Mouse (Mus musculus) ES-E14 (cell line): ENCODE measurements at regions not wholly inside any gene's neighbourhood (a gene's known extent, or its start where the extent isn't known, plus 50 kb on each side); places are given as distances from the start of the nearest gene placed in this dataset.

Source experiments
- DNase-seq: peaks from one replicate; pipeline ENCODE4 v3.0.0-alpha.2; 2013; ENCODE audit warnings: low read depth, low spot score
- H3K27ac ChIP-seq: 2 replicates; pipeline ENCODE4 v1.5.1; 2012; ENCODE audit warnings: low read depth, mild to moderate bottlenecking, low read length, moderate library complexity, mixed read lengths; ENCODE audit not compliant: poor library complexity, insufficient read depth, severe bottlenecking
- H3K36me3 ChIP-seq: 2 replicates; pipeline ENCODE4 v1.6.1; 2012; ENCODE audit warnings: mild to moderate bottlenecking, low read length, moderate library complexity, mixed read lengths; ENCODE audit not compliant: control insufficient read depth, poor library complexity, insufficient read depth, severe bottlenecking
- H3K4me1 ChIP-seq, 2 experiments: fragments of 150-350 bp in 1 of 2; sonication (generic) in 1 of 2; 2 replicates each; pipeline ENCODE4 v1.6.1; 2012; ENCODE audit warnings: low read length in 2 of 2, mild to moderate bottlenecking in 1 of 2, mixed read lengths in 1 of 2; ENCODE audit not compliant: control insufficient read depth in 2 of 2, insufficient read depth in 2 of 2, poor library complexity in 1 of 2
- H3K4me3 ChIP-seq, 2 experiments: fragments of 150-350 bp in 1 of 2; sonication (generic) in 1 of 2; 2 replicates each; pipeline ENCODE4 v1.5.1; 2012; ENCODE audit warnings: low read length in 2 of 2, low read depth in 1 of 2, mild to moderate bottlenecking in 1 of 2, mixed read lengths in 1 of 2; ENCODE audit not compliant: insufficient read depth in 1 of 2, poor library complexity in 1 of 2, severe bottlenecking in 1 of 2
- H3K9ac ChIP-seq: 2 replicates; pipeline ENCODE4 v1.6.1; 2012; ENCODE audit warnings: low read depth, mild to moderate bottlenecking, low read length, mixed read lengths; ENCODE audit not compliant: poor library complexity, insufficient read depth, severe bottlenecking
- H3K9me3 ChIP-seq: fragments of 150-350 bp; sonication (generic); 2 replicates; pipeline ENCODE4 v1.6.1; 2012; ENCODE audit warnings: low read depth, mild to moderate bottlenecking, low read length; ENCODE audit not compliant: control insufficient read depth, insufficient read depth
- CHD2 ChIP-seq: IDR thresholded peaks from 2 replicates; pipeline ENCODE4 v1.6.1; 2014; ENCODE audit warnings: mild to moderate bottlenecking, low read depth, low read length, inconsistent platforms
- HCFC1 ChIP-seq: IDR thresholded peaks from 2 replicates; pipeline ENCODE4 v1.6.1; 2012; ENCODE audit warnings: low read length, inconsistent platforms, borderline replicate concordance; ENCODE audit not compliant: insufficient read depth
- MAFK ChIP-seq: IDR thresholded peaks from 2 replicates; pipeline ENCODE4 v1.6.1; 2014; ENCODE audit warnings: mild to moderate bottlenecking, low read depth, low read length, inconsistent platforms; ENCODE audit not compliant: insufficient read depth
- ZC3H11A ChIP-seq: IDR thresholded peaks from 2 replicates; pipeline ENCODE4 v1.6.1; 2012; ENCODE audit warnings: low read depth, mild to moderate bottlenecking, inconsistent platforms, low read length, borderline replicate concordance
- ZNF384 ChIP-seq: IDR thresholded peaks from 2 replicates; pipeline ENCODE4 v1.6.1; 2012; ENCODE audit warnings: low read depth, low read length, inconsistent platforms
- in situ Hi-C, 2 experiments: fragments of 600-800 bp; cut with MboI; formaldehyde crosslinking; loops; one replicate each; pipeline ENCODE4 v1.15.1; 2025; ENCODE audit warnings: low sequenced_read_pairs in 2 of 2, inconsistent platforms in 1 of 2; ENCODE audit not compliant: unreplicated experiment in 2 of 2

DNA sequence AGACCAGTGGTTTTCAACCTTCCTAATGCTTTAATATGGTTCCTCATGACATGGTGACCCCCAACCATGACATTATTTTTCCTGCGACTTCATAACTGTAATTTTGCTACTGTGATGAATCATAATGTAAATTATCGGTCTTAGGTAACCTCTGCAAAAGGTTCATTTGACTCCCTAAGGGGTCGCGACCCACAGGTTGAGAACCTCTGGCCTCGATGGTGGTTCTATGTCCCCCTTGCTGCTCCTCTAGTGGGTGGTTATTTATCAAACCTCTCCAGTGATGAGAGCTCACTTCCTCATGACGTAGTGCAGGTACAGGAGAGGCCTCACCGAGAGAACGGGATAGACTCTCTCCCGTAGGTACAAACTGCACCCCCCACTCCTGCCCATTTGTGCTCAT, 158.9 kb downstream of the Opa1 start:
- DNase-seq, result no peak
- no peak overlapping the region for H3K9ac ChIP-seq
- in situ Hi-C loops, result no loop called here
- TF ChIP-seq CHD2, result peak; percentile 78
- no peak for TF ChIP-seq MAFK
- no peaks in the 10 kb centered on the region for H3K36me3 ChIP-seq
- no peak overlapping the region for H3K27ac ChIP-seq
- no peaks in the 10 kb centered on the region for H3K9me3 ChIP-seq
- H3K4me1 ChIP-seq, result peaks cover 0 to 12% of the 10 kb centered on the region in 2 experiments; a peak in 2 of 4 replicates
- H3K4me3 ChIP-seq, result no peak overlapping the region

DNA sequence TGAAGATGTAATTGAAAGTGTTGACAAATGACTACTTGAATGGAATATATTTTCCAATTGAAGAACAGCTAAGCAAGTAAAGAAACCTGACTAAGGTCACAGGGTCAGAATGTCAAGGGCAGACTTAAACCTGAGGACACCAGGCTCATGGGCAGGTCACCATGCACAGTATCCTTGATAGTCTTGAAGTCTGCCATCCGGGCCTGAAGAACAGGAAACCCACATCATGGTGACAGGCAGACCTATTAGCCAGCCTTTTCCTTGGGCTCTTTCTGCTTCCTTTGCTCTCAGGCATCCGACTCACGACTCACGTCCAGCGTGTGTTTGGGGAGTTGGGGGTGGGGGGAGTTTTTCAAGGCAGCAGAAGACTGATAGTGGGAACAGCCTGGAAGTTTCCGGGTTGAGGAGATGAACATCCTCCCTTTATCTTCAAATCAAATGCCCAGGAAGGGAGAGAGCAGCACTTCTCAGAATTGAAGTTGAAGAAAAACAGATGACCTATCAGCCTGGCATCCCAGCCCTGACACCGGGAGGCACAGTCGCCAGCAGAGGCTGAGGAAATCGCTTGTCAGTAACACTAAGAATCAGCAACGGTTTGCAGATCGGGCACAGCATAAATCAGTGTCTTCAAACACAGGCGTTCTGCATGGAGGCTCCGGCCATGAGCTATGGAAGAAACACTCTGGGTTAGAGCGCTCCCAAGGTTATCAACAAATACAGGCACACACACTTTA, 163.5 kb downstream of the Opa1 start:
- Histone ChIP-seq H3K9ac (no peak overlapping the region), H3K4me1 (peaks cover 0 to 2% of the 10 kb centered on the region in 2 experiments; a peak in 1 of 4 replicates), H3K4me3 (no peak overlapping the region), H3K36me3 (no peaks in the 10 kb centered on the region), H3K27ac (no peak overlapping the region), H3K9me3 (no peaks in the 10 kb centered on the region)
- TF ChIP-seq HCFC1 (no peak), MAFK (no peak), ZC3H11A (no peak), ZNF384 (no peak), CHD2 (no peak)
- no peak for DNase-seq
- in situ Hi-C loops, result no loop called here

DNA sequence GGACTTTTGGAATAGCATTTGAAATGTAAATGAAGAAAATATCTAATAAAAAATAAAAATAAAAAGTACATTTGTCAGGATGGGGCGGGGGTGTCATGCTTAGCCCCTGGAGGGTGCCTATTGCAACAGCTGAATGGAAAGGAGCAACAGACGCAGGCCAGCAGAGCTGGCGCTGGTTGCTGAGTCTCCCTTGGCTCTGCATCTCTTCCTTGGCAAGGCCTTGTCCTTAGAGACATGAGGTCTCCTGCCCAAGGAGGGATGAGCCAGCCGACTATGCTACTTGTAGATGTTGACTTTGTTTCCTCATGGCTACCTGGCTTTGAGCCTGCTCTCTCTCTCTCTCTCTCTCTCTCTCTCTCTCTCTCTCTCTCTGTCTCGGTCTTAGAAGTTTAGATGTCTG, 166.4 kb downstream of the Opa1 start:
- Histone ChIP-seq H3K36me3 (no peaks in the 10 kb centered on the region), H3K9ac (no peak overlapping the region), H3K4me3 (no peak overlapping the region), H3K27ac (no peak overlapping the region), H3K9me3 (no peaks in the 10 kb centered on the region), H3K4me1 (peaks cover 0 to 2% of the 10 kb centered on the region in 2 experiments; a peak in 1 of 4 replicates)
- DNase-seq, result no peak
- in situ Hi-C loops, result no loop called here
- TF ChIP-seq MAFK, result no peak
- TF ChIP-seq ZC3H11A, result no peak
- TF ChIP-seq CHD2, result no peak
- TF ChIP-seq HCFC1, result no peak
- no peak for TF ChIP-seq ZNF384

DNA sequence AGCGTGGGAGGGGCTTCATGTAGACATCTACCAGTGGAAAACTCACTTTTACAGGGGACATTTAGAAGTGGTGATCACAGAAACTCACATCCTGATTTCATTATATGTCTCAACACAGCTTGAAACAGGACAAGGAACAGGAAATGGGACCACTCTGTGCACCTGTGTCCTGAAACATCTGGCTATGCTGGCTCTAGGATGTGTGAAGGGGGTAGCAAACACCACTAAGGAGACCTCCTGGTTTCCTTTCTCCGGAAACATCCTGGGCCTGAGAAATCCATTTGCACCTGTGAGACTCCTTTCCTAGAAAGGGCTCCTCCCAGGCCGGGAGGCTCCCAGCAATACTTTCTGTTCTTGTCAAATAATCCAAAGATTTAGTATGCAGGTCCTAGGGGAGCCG, 167.1 kb downstream of the Opa1 start:
- no peak for DNase-seq
- no peak for TF ChIP-seq CHD2
- TF ChIP-seq HCFC1, result no peak
- no peak for TF ChIP-seq ZNF384
- TF ChIP-seq ZC3H11A, result no peak
- TF ChIP-seq MAFK, result no peak
- no peaks in the 10 kb centered on the region for H3K36me3 ChIP-seq
- H3K9me3 ChIP-seq, result no peaks in the 10 kb centered on the region
- H3K27ac ChIP-seq, result no peak overlapping the region
- in situ Hi-C loops, result no loop called here
- no peak overlapping the region for H3K4me3 ChIP-seq
- H3K4me1 ChIP-seq, result peaks cover 0 to 2% of the 10 kb centered on the region in 2 experiments; a peak in 1 of 4 replicates
- no peak overlapping the region for H3K9ac ChIP-seq

DNA sequence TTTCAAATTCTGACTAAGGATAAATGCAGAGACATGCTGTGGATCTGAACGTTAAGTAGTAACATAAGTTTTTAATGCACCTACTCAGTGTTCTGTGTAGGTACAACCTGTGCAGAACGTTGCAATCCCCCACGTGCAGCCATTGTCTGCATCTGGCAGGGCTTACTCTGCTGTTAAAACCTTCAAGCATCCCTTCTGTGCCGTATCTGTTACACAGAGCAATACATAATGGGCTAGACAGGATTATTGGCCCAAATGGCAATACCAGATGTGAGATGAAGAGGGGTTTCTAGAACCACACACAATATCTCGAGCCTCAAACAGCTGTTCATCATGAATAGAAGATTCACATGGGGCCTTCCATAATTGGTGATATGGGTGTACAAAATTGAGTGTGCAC, 170.0 kb downstream of the Opa1 start:
- Histone ChIP-seq H3K4me3 (no peak overlapping the region), H3K4me1 (no peaks in the 10 kb centered on the region), H3K27ac (no peak overlapping the region), H3K9ac (no peak overlapping the region), H3K9me3 (no peaks in the 10 kb centered on the region), H3K36me3 (no peaks in the 10 kb centered on the region)
- DNase-seq, result no peak
- TF ChIP-seq ZC3H11A, result no peak
- no peak for TF ChIP-seq HCFC1
- no peak for TF ChIP-seq ZNF384
- no peak for TF ChIP-seq CHD2
- TF ChIP-seq MAFK, result no peak
- in situ Hi-C loops, result no loop called here
